Mouse (Mus musculus): ENCODE results near the gene Ctsk. TPM values are rescaled to one million over a fixed set of nuclear protein-coding genes. Genes with fewer than 3 reads are reported as not detected.

The Ctsk gene
- polyA plus RNA-seq, 1 experiment, result 10.9 TPM

GRCm38 (mm10) chr3:95520100-95520499, 21.0 kb downstream of the Ctsk start:
- H3K4me3 ChIP-seq (ENCODE audit: insufficient read depth, low read length), result no peak overlapping the region
- peak overlapping the region; percentile 84 for H3K27ac ChIP-seq (ENCODE audit: insufficient read depth, low read depth, low read length)
- no peak for TF ChIP-seq CTCF (IDR thresholded peaks at IDR 0.05; ENCODE audit: low read depth, low read length)
- no peak for TF ChIP-seq POLR2A (IDR thresholded peaks at IDR 0.05; ENCODE audit: borderline replicate concordance, low read depth, low read length)
- peaks cover 61% of the 10 kb centered on the region for H3K4me1 ChIP-seq (ENCODE audit: control insufficient read depth, insufficient read depth, low read length)

- Histone ChIP-seq H3K4me1 (ENCODE audit: control insufficient read depth, insufficient read depth, low read length) (peaks cover 59% of the 10 kb centered on the region), H3K4me3 (ENCODE audit: insufficient read depth, low read length) (peak overlapping the region; percentile 7; the same call in 1 of the 2 replicates), H3K27ac (ENCODE audit: insufficient read depth, low read depth, low read length) (peak overlapping the region; percentile 95)
- TF ChIP-seq CTCF (IDR thresholded peaks at IDR 0.05; ENCODE audit: low read depth, low read length) (no peak), POLR2A (IDR thresholded peaks at IDR 0.05; ENCODE audit: borderline replicate concordance, low read depth, low read length) (no peak)
These were observed 22.1 kb downstream of the Ctsk start for GRCm38 (mm10) chr3:95521168-95521567.

- peak overlapping the region; percentile 71 for H3K27ac ChIP-seq (ENCODE audit: insufficient read depth, low read depth, low read length)
- H3K4me3 ChIP-seq (ENCODE audit: insufficient read depth, low read length), result peak overlapping the region; percentile 4
- peaks cover 51% of the 10 kb centered on the region for H3K4me1 ChIP-seq (ENCODE audit: control insufficient read depth, insufficient read depth, low read length)
- TF ChIP-seq POLR2A (IDR thresholded peaks at IDR 0.05; ENCODE audit: borderline replicate concordance, low read depth, low read length), result no peak
- TF ChIP-seq CTCF (IDR thresholded peaks at IDR 0.05; ENCODE audit: low read depth, low read length), result no peak
These were observed 24.6 kb downstream of the Ctsk start for GRCm38 (mm10) chr3:95523662-95524061.

- no peak overlapping the region for H3K4me3 ChIP-seq (ENCODE audit: insufficient read depth, low read length)
- H3K4me1 ChIP-seq (ENCODE audit: control insufficient read depth, insufficient read depth, low read length), result peaks cover 51% of the 10 kb centered on the region
- TF ChIP-seq POLR2A (IDR thresholded peaks at IDR 0.05; ENCODE audit: borderline replicate concordance, low read depth, low read length) (no peak), CTCF (IDR thresholded peaks at IDR 0.05; ENCODE audit: low read depth, low read length) (no peak)
- no peak overlapping the region for H3K27ac ChIP-seq (ENCODE audit: insufficient read depth, low read depth, low read length)
These were observed 25.6 kb downstream of the Ctsk start for GRCm38 (mm10) chr3:95524673-95525072.

GRCm38 (mm10) chr3:95526111-95526510, 27.1 kb downstream of the Ctsk start:
- Histone ChIP-seq H3K4me1 (ENCODE audit: control insufficient read depth, insufficient read depth, low read length) (peaks cover 48% of the 10 kb centered on the region), H3K27ac (ENCODE audit: insufficient read depth, low read depth, low read length) (peak overlapping the region; percentile 98), H3K4me3 (ENCODE audit: insufficient read depth, low read length) (no peak overlapping the region)
- TF ChIP-seq POLR2A (IDR thresholded peaks at IDR 0.05; ENCODE audit: borderline replicate concordance, low read depth, low read length) (no peak), CTCF (IDR thresholded peaks at IDR 0.05; ENCODE audit: low read depth, low read length) (no peak)

GRCm38 (mm10) chr3:95526622-95527211, 27.7 kb downstream of the Ctsk start, which contains the start of gene Ctss:
Ctss (plus strand) TSS chr3:95526786.
- H3K4me1 ChIP-seq (ENCODE audit: control insufficient read depth, insufficient read depth, low read length), result peaks cover 49% of the 10 kb centered on the region
- TF ChIP-seq CTCF (IDR thresholded peaks at IDR 0.05; ENCODE audit: low read depth, low read length) (no peak), POLR2A (IDR thresholded peaks at IDR 0.05; ENCODE audit: borderline replicate concordance, low read depth, low read length) (peak; percentile 43; the same call in 1 of the 2 replicates)
- H3K4me3 ChIP-seq (ENCODE audit: insufficient read depth, low read length), result peak within 1 kb of the TSS; percentile 92
- peak within 1 kb of the TSS; percentile 98 for H3K27ac ChIP-seq (ENCODE audit: insufficient read depth, low read depth, low read length)

GRCm38 (mm10) chr3:95529814-95530213, 30.8 kb downstream of the Ctsk start:
- peaks cover 23% of the 10 kb centered on the region for H3K4me1 ChIP-seq (ENCODE audit: control insufficient read depth, insufficient read depth, low read length)
- peak overlapping the region; percentile 79 for H3K27ac ChIP-seq (ENCODE audit: insufficient read depth, low read depth, low read length)
- TF ChIP-seq CTCF (IDR thresholded peaks at IDR 0.05; ENCODE audit: low read depth, low read length) (no peak), POLR2A (IDR thresholded peaks at IDR 0.05; ENCODE audit: borderline replicate concordance, low read depth, low read length) (no peak)
- peak overlapping the region; percentile 37 for H3K4me3 ChIP-seq (ENCODE audit: insufficient read depth, low read length)

GRCm38 (mm10) chr3:95531025-95531424, 32.0 kb downstream of the Ctsk start:
- TF ChIP-seq CTCF (IDR thresholded peaks at IDR 0.05; ENCODE audit: low read depth, low read length) (no peak), POLR2A (IDR thresholded peaks at IDR 0.05; ENCODE audit: borderline replicate concordance, low read depth, low read length) (no peak)
- peaks cover 21% of the 10 kb centered on the region for H3K4me1 ChIP-seq (ENCODE audit: control insufficient read depth, insufficient read depth, low read length)
- H3K4me3 ChIP-seq (ENCODE audit: insufficient read depth, low read length), result no peak overlapping the region
- 0 out of 2 replicates have a peak overlapping the region, but pooled peaks have one; percentile 5 for H3K27ac ChIP-seq (ENCODE audit: insufficient read depth, low read depth, low read length)

GRCm38 (mm10) chr3:95533364-95533763, 34.3 kb downstream of the Ctsk start:
- H3K4me3 ChIP-seq (ENCODE audit: insufficient read depth, low read length), result no peak overlapping the region
- H3K4me1 ChIP-seq (ENCODE audit: control insufficient read depth, insufficient read depth, low read length), result peaks cover 18% of the 10 kb centered on the region
- TF ChIP-seq CTCF (IDR thresholded peaks at IDR 0.05; ENCODE audit: low read depth, low read length) (no peak), POLR2A (IDR thresholded peaks at IDR 0.05; ENCODE audit: borderline replicate concordance, low read depth, low read length) (no peak)
- no peak overlapping the region for H3K27ac ChIP-seq (ENCODE audit: insufficient read depth, low read depth, low read length)

GRCm38 (mm10) chr3:95534927-95535326, 35.9 kb downstream of the Ctsk start:
- Histone ChIP-seq H3K27ac (ENCODE audit: insufficient read depth, low read depth, low read length) (no peak overlapping the region), H3K4me3 (ENCODE audit: insufficient read depth, low read length) (no peak overlapping the region), H3K4me1 (ENCODE audit: control insufficient read depth, insufficient read depth, low read length) (peaks cover 11% of the 10 kb centered on the region)
- TF ChIP-seq POLR2A (IDR thresholded peaks at IDR 0.05; ENCODE audit: borderline replicate concordance, low read depth, low read length), result no peak
- no peak for TF ChIP-seq CTCF (IDR thresholded peaks at IDR 0.05; ENCODE audit: low read depth, low read length)
